Mouse (Mus musculus) cortical plate, adult 2 months (tissue): ENCODE results near the gene Heatr5b.

Experiments
- CTCF ChIP-seq: fragments of 200-500 bp; IDR thresholded peaks from 2 replicates; pipeline ENCODE4 v1.5.1; 2011; ENCODE audit warnings: mild to moderate bottlenecking, control low read depth, low read length; ENCODE audit not compliant: insufficient read depth; ENCODE audit errors: extremely low read depth
- POLR2A ChIP-seq: fragments of 200-500 bp; IDR thresholded peaks from 2 replicates; pipeline ENCODE4 v1.6.1; 2011; ENCODE audit warnings: mild to moderate bottlenecking, low read length, control low read depth; ENCODE audit not compliant: insufficient read depth; ENCODE audit errors: extremely low read depth

GRCm38 (mm10) chr17:78752064-78752463, 83.1 kb downstream of the Heatr5b start:
- no peak for TF ChIP-seq CTCF
- TF ChIP-seq POLR2A = no peak
